Mouse (Mus musculus) lung, embryonic 14.5 days (tissue): ENCODE measurements around the gene Rilpl1. TPM values are rescaled to one million over a fixed set of nuclear protein-coding genes. Genes with fewer than 3 reads are reported as not detected.
A peak's percentile ranks its signal among the peaks of the same experiment; 100 is the strongest.

Experiments used
- ATAC-seq: fragments of 200-750 bp; cut with Nextera tagmentation; 2 replicates; pipeline ENCODE4 v1.8.0; 2017; ENCODE audit warnings: mild to moderate bottlenecking, moderate TSS enrichment, moderate library complexity; ENCODE audit not compliant: insufficient read depth
- DNase-seq: peaks from one replicate; pipeline ENCODE4 v3.0.0-alpha.2; 2015
- H3K27ac ChIP-seq: fragments of 300-500 bp; sonication (generic); 2 replicates; pipeline ENCODE4 v1.5.1; 2014; ENCODE audit warnings: low read depth, mild to moderate bottlenecking, moderate library complexity
- H3K27me3 ChIP-seq: fragments of 300-500 bp; sonication (generic); 2 replicates; pipeline ENCODE4 v1.6.1; 2014; ENCODE audit warnings: low read length, control low read depth; ENCODE audit not compliant: insufficient read depth
- H3K36me3 ChIP-seq: fragments of 300-500 bp; sonication (generic); 2 replicates; pipeline ENCODE4 v1.6.1; 2014; ENCODE audit warnings: control low read depth; ENCODE audit not compliant: insufficient read depth
- H3K4me1 ChIP-seq: fragments of 300-500 bp; sonication (generic); 2 replicates; pipeline ENCODE4 v1.6.1; 2014; ENCODE audit warnings: antibody characterized with exemption, control low read depth; ENCODE audit not compliant: insufficient read depth
- H3K4me2 ChIP-seq: fragments of 300-500 bp; sonication (generic); 2 replicates; pipeline ENCODE4 v1.6.1; 2014; ENCODE audit warnings: mild to moderate bottlenecking
- H3K4me3 ChIP-seq: fragments of 300-500 bp; sonication (generic); 2 replicates; pipeline ENCODE4 v1.5.1; 2014; ENCODE audit warnings: low read depth, low read length
- H3K9ac ChIP-seq: fragments of 300-500 bp; sonication (generic); 2 replicates; pipeline ENCODE4 v1.6.1; 2014
- H3K9me3 ChIP-seq: fragments of 300-500 bp; sonication (generic); 2 replicates; pipeline ENCODE4 v1.6.1; 2016; ENCODE audit warnings: low read depth, low read length, control low read depth
- CTCF ChIP-seq: IDR thresholded peaks from 2 replicates; pipeline ENCODE4 v1.5.1; 2016; ENCODE audit warnings: antibody characterized with exemption, low read depth
- WGBS: fragments of 180-500 bp; shearing (Covaris S2); extraction: QIAGEN DNeasy Blood & Tissue Kit; methylation state at CpG from one replicate; pipeline ENCODE4 v1.1.7; 2014; 5-methylcytosine and 5-hydroxymethylcytosine counted together
- polyA plus RNA-seq: library from polyadenylated mRNA; unstranded; fragments of >200 nt; fragmentation: Nextera tagmentation; extraction: Ambion mirVana; gene quantifications from 2 replicates; pipeline ENCODE4 v1.2.1, GENCODE M21; 2014

The Rilpl1 gene
- polyA plus RNA-seq, 1 experiment from 2014 or later = 21.1 TPM

DNA sequence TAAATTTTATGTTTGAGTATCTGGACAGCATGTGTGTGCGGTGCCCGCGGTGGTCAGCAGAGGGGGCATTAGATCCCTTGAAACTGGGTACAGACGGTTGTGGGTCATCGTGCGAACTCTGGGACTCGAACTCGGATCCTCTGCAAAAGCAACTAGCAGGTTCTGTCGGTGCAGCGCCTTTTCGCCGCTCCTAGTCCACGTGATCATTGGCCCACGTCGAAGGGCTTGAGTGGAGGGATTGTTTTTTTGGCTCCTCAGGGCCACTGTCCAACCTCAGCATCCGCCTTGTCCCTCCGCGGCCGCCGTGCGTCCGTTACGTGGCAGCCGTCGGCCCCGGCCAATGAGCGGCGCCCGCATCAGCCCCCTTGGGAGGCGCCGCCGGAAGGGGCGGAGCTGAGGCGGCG is 9.2 kb upstream of the Rilpl1 start, which contains the start of gene Tmed2:
Gene Tmed2, plus strand, starts transcription at position 313 of the 404 bp plus-strand sequence.
- Histone ChIP-seq H3K4me2 (peak within 1 kb of the TSS; percentile 69), H3K9me3 (no peaks in the 10 kb centered on the region), H3K27me3 (no peaks in the 10 kb centered on the region), H3K4me3 (peak within 1 kb of the TSS; percentile 90), H3K4me1 (peaks cover 3% of the 10 kb centered on the region), H3K9ac (peak within 1 kb of the TSS; percentile 93), H3K27ac (peak within 1 kb of the TSS; percentile 86), H3K36me3 (peaks cover 32% of the 10 kb centered on the region)
- TF ChIP-seq CTCF = peak; percentile 57
- DNase-seq (peak; percentile 98), ATAC-seq (peak; percentile 96)
- WGBS = under 1% methylated on average over 35 of the region's 35 CpGs

DNA sequence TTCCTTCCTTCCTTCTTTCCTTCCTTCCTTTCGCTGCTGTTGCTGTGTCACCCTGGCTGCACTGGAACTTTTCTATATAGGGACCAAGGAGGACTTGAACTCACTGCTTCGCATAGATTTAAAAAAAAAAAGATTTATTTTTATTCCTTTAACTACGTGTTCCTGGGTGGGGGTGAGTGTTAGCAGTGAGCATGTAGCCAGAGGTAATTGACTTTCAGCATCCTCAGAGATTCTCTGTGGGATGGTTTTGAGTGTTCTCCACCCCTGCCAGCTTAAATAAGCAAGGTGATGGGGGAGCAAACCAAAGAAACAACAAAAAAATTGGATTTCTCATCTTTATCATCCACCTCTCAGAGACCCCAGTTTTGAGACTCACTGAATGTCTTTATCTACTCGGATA is 8.7 kb upstream of the Rilpl1 start:
- Histone ChIP-seq H3K9ac (0 out of 2 replicates have a peak overlapping the region, but pooled peaks have one; percentile 36), H3K36me3 (peaks cover 27% of the 10 kb centered on the region), H3K4me2 (peak overlapping the region; percentile 56), H3K4me3 (peak overlapping the region; percentile 90), H3K9me3 (no peaks in the 10 kb centered on the region), H3K27me3 (no peaks in the 10 kb centered on the region), H3K4me1 (peaks cover 3% of the 10 kb centered on the region), H3K27ac (peak overlapping the region; percentile 58; the same call in 1 of the 2 replicates)
- WGBS = 75% methylated on average over 4 of the region's 4 CpGs
- DNase-seq (no peak), ATAC-seq (no peak)
- no peak for TF ChIP-seq CTCF

DNA sequence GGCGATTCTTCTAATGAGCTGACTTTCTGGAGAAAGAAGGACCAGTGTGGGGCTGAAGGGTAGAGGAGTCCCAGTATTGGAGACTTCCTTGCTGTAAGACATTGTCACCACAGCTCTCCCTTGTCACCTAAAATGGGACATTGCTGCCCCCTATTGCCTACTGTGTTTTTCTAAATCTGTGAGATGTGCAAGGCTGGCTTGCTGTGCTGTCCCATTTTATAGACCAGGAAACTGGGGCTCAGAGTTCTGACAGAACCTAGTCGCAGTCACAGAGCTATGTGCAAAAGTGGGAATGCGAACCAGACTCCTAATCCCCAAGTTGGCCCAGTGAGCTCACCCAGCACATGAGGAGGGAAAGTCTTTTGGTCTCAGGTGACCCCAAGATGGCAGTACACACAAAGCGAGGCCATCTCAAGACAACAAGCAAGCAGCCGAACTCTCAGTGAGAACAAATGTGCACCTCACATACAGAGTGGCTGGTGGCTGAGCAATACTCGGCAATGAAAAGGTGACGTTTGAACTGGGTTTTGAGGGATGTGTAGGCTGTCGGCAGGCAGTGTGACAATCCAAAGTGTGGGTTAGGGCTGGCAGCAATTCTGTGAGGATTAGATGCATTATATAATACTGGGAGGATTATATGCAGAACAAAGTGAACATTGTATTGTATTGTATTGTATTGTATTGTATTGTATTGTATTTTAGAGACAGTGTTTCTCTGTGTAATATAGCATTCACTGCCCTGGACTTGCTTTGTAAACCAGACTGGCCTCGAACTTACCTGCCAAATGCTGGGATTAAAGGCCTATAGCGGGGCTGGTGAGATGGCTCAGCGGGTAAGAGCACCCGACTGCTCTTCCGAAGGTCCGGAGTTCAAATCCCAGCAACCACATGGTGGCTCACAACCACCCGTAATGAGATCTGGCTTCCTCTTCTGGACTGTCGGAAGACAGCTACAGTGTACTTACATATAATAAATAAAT is 7.9 kb upstream of the Rilpl1 start:
- no peaks in the 10 kb centered on the region for H3K9me3 ChIP-seq
- WGBS = 72% methylated on average over 14 of the region's 16 CpGs
- no peak overlapping the region for H3K4me3 ChIP-seq
- no peak overlapping the region for H3K9ac ChIP-seq
- peak; percentile 82 for DNase-seq
- H3K27ac ChIP-seq = no peak overlapping the region
- no peak overlapping the region for H3K4me2 ChIP-seq
- H3K27me3 ChIP-seq = no peaks in the 10 kb centered on the region
- peaks cover 19% of the 10 kb centered on the region for H3K36me3 ChIP-seq
- no peak for ATAC-seq
- peak; percentile 63 for TF ChIP-seq CTCF
- peaks cover 3% of the 10 kb centered on the region for H3K4me1 ChIP-seq

DNA sequence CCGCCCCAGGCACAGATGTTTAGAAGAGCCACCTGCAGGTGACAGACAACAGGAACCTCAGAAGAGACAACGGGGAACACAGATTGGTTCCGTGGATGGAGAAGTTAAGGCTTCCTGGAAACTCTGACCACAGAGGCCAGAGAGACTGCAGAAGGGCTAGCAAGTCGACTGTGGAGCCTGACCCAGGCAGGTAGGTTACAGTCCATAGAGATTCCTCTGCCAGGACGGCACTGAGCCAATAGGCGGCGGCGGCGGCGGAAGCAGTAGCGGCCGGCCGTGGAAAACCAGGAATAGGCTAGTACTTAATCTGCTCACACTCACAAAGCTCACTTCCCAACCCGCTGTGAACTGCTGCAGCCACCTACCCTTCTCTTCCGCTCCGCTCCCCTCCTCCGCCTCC is 5.6 kb upstream of the Rilpl1 start:
- Histone ChIP-seq H3K4me3 (peak overlapping the region; percentile 8; the same call in 1 of the 2 replicates), H3K4me2 (peak overlapping the region; percentile 53), H3K9me3 (no peaks in the 10 kb centered on the region), H3K27ac (no peak overlapping the region), H3K9ac (peak overlapping the region; percentile 29), H3K36me3 (no peaks in the 10 kb centered on the region), H3K27me3 (no peaks in the 10 kb centered on the region), H3K4me1 (no peaks in the 10 kb centered on the region)
- TF ChIP-seq CTCF = no peak
- DNase-seq (peak; percentile 75), ATAC-seq (no peak)
- WGBS = 1% methylated on average over 17 of the region's 17 CpGs

DNA sequence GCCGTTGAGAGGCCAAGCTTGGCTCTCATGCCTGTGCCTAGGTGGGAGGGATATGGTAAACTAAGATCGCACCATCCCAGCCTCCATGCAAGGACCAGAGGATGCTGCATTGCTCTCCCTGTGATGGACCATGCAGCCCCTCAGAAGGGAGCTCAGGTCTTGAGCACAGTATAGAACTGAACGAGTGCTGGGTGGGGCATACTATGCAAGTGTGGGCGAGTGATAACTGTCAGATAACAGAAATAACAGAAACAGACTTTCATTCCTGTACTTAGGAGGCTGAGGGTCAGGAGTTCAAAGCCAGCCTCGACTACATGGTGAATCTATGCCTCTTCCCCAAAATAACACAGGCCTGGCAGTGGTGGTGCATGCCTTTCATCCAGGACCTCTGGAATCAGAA is 3.8 kb upstream of the Rilpl1 start:
- WGBS = 54% methylated on average over 5 of the region's 5 CpGs
- no peaks in the 10 kb centered on the region for H3K9me3 ChIP-seq
- no peak overlapping the region for H3K4me3 ChIP-seq
- no peak for TF ChIP-seq CTCF
- peaks cover 5% of the 10 kb centered on the region; the same call in 1 of the 2 replicates for H3K4me1 ChIP-seq
- DNase-seq (no peak), ATAC-seq (no peak)
- no peak overlapping the region for H3K9ac ChIP-seq
- H3K36me3 ChIP-seq = no peaks in the 10 kb centered on the region
- H3K27me3 ChIP-seq = no peaks in the 10 kb centered on the region
- no peak overlapping the region for H3K27ac ChIP-seq
- no peak overlapping the region for H3K4me2 ChIP-seq

DNA sequence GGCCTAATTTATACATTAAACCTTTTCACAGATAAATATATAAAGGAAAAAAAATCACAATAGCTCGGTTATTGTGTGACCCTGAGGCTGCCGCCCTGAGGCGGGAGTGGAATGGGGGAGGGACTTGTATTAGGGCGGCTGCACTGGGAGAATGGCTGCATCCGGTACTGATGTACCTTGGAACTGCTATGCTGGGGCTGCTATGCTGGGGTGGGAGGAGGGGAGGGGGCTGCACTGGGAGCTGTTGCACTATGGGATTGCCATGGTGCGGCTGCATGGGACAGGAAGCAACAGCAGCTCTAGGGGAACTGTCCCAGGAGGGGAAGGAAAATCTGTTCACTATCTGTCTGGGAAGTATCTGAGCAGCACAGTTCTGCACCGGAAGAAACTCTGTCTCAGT is 1.3 kb upstream of the Rilpl1 start:
- Histone ChIP-seq H3K27ac (peak overlapping the region; percentile 54), H3K4me1 (peaks cover 10% of the 10 kb centered on the region; the same call in 1 of the 2 replicates), H3K4me2 (no peak overlapping the region), H3K4me3 (no peak overlapping the region), H3K27me3 (no peaks in the 10 kb centered on the region), H3K9me3 (no peaks in the 10 kb centered on the region), H3K36me3 (no peaks in the 10 kb centered on the region), H3K9ac (no peak overlapping the region; the same call in 1 of the 2 replicates)
- peak; percentile 44 for DNase-seq
- no peak for TF ChIP-seq CTCF
- no peak for ATAC-seq
- 25% methylated on average over 7 of the region's 7 CpGs for WGBS

DNA sequence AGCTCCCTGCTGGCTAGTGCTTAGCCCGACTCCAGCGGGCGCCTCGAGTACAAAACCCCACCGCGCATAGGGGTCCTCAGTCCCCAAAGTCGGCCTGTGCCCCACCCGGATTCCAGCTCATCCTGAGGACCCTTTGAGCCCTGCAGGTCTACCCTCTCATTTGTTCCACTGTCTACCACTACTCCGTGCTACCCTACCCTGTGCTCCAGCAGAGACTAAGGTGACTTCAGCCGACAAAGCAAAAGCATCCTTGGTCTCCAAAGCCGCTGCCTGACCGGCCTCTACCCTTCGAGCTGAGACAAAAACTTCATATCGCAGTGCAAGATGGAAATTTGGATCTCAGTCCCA is 366 bp upstream of the Rilpl1 start:
- Histone ChIP-seq H3K9ac (peak overlapping the region; percentile 74), H3K27me3 (no peaks in the 10 kb centered on the region), H3K36me3 (no peaks in the 10 kb centered on the region), H3K4me1 (peaks cover 10% of the 10 kb centered on the region; the same call in 1 of the 2 replicates), H3K27ac (peak overlapping the region; percentile 79), H3K4me2 (peak overlapping the region; percentile 90), H3K9me3 (no peaks in the 10 kb centered on the region), H3K4me3 (peak overlapping the region; percentile 76)
- peak; percentile 30 for DNase-seq
- TF ChIP-seq CTCF = no peak
- 14% methylated on average over 14 of the region's 14 CpGs for WGBS
- ATAC-seq = peak; percentile 61
